Mouse (Mus musculus): ENCODE measurements around the gene Pnkp. TPM values are rescaled to one million over a fixed set of nuclear protein-coding genes. Genes with fewer than 3 reads are reported as not detected.

Gene Pnkp
- total and polyA plus RNA-seq, 3 experiments: 14.8 to 41.6 (median 22.2) TPM

DNA sequence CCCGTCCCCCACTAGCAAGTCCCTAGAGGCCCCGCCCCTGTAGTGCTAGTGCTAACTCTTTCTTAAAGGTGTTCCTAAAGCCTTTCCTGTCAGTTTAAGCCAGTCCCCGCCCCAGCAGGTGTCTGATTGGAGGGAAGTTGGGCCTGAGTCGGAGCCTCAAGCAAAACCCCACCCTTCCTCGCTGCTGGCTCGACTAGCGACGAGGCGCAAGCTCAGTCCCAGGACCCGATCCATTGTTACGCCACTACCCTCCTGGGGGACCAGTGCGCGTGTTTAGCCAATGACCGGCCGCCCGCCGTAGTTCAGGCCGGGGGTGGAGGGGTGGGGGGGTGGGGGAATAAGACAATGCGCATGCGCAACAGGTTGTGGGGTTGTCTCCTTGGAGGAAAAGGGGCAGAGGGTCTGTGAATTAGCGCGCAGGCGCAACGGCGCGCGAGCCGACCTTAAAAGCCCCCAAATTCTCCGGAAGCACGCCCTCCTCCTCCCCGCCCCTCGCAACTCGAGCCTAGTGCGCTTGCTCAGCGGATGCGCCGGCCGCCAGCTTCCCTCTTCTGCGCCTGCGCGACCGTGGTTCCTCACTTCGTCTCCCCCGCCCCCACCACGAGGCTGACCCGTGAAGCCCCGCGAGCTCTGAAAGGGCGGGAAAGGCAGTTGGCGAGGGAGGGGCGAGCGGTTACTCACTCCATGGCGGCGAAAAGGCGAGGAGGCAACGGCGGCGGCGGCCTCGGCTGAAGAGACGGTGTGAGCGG, 41.0 kb upstream of the Pnkp start, which contains the start of the genes Nup62 and Il4i1:
Nup62 (plus strand) TSS at position 368 of the 749 bp plus-strand sequence.
Il4i1 (plus strand) TSS at position 667 of the 749 bp plus-strand sequence.
- H3K36me3 ChIP-seq (replicated peaks in 1 of 2; ENCODE audit: control insufficient read depth in 1 of 2, insufficient read depth in 1 of 2, low read length in 1 of 2): peaks cover 42 to 65% of the 10 kb centered on the region in 2 experiments
- dilution Hi-C loops (cut with MboI; ENCODE audit: extremely low pct_ligation_motif_present, extremely low pct_unique_long_range_greater_than_20kb, low sequenced_read_pairs): no loop called here
- TF ChIP-seq RCOR1 (conservative IDR thresholded peaks at IDR 0.05; ENCODE audit: low read depth, low read length) (no peak), SIN3A (IDR thresholded peaks at IDR 0.05; ENCODE audit: low read length) (0 out of 2 replicates have a peak, but pooled peaks have one; percentile 40), NRF1 (IDR thresholded peaks at IDR 0.05; ENCODE audit: low read depth, low read length) (peak; percentile 85), CHD2 (IDR thresholded peaks at IDR 0.05; ENCODE audit: low read length) (peak; percentile 97), ETS1 (conservative IDR thresholded peaks at IDR 0.05; ENCODE audit: low read depth, low read length) (no peak), ZKSCAN1 (IDR thresholded peaks at IDR 0.05; ENCODE audit: borderline replicate concordance, low read depth, low read length) (no peak), E2F4 (IDR thresholded peaks at IDR 0.05; ENCODE audit: insufficient replicate concordance, low read depth, low read length) (peak; percentile 83; the same call in 1 of the 2 replicates), HCFC1 (IDR thresholded peaks at IDR 0.05; ENCODE audit: low read depth, low read length) (peak; percentile 72), MAX (IDR thresholded peaks at IDR 0.05; ENCODE audit: low read length) (peak; percentile 69), TBP (conservative IDR thresholded peaks at IDR 0.05; ENCODE audit: low read depth, low read length) (0 out of 2 replicates have a peak, but pooled peaks have one; percentile 6), UBTF (IDR thresholded peaks at IDR 0.05; ENCODE audit: low read depth, low read length) (no peak), MAZ (IDR thresholded peaks at IDR 0.05; ENCODE audit: low read depth, low read length) (peak; percentile 96), RAD21 (IDR thresholded peaks at IDR 0.05; ENCODE audit: low read depth, low read length) (no peak), MXI1 (IDR thresholded peaks at IDR 0.05; ENCODE audit: low read depth, low read length) (no peak), MEF2A (IDR thresholded peaks at IDR 0.05; ENCODE audit: borderline replicate concordance, low read depth, low read length) (no peak), MYC (IDR thresholded peaks at IDR 0.05; ENCODE audit: low read depth, low read length) (peak; percentile 59; the same call in 1 of the 2 replicates), JUN (IDR thresholded peaks at IDR 0.05; ENCODE audit: insufficient read depth, low read depth, low read length) (no peak), SMC3 (IDR thresholded peaks at IDR 0.05; ENCODE audit: low read depth, low read length) (no peak), CHD1 (IDR thresholded peaks at IDR 0.05; ENCODE audit: low read depth, low read length) (no peak), ELF1 (IDR thresholded peaks at IDR 0.05; ENCODE audit: low read depth, low read length) (peak; percentile 75), KAT2A (IDR thresholded peaks at IDR 0.05; ENCODE audit: insufficient replicate concordance, low read length) (0 out of 2 replicates have a peak, but pooled peaks have one; percentile 49), POLR2A (IDR thresholded peaks at IDR 0.05; ENCODE audit: low read depth, low read length) (peak; percentile 87), TCF12 (IDR thresholded peaks at IDR 0.05; ENCODE audit: low read depth, low read length) (peak; percentile 82; the same call in 1 of the 2 replicates)
- DNase-seq (ENCODE audit: extremely low read depth): peak; percentile 99
- peaks cover 60% of the 10 kb centered on the region for H3K79me2 ChIP-seq (replicated peaks; ENCODE audit: control insufficient read depth, extremely low read depth, insufficient read depth, poor library complexity, severe bottlenecking)
- H3K4me1 ChIP-seq (ENCODE audit: control insufficient read depth in 1 of 2, insufficient read depth in 2 of 2): peaks cover 24 to 35% of the 10 kb centered on the region in 2 experiments
- in situ Hi-C loops (cut with MboI; ENCODE audit: low pct_ligation_motif_present, low pct_unique_long_range_greater_than_20kb, low sequenced_read_pairs): no loop called here
- H3K4me2 ChIP-seq (ENCODE audit: insufficient read depth, low read depth, poor library complexity, severe bottlenecking): peak within 1 kb of the TSS; percentile 95
- peak within 1 kb of the TSS; percentile 77 to 89 (median 86) for H3K4me3 ChIP-seq (replicated peaks in 1 of 3; ENCODE audit: low read depth in 2 of 3, low read length in 2 of 3, poor library complexity in 1 of 3)
- no peaks in the 10 kb centered on the region for H3K27me3 ChIP-seq (replicated peaks)
- H3K27ac ChIP-seq (ENCODE audit: insufficient read depth, low read depth): peak within 1 kb of the TSS; percentile 97
- H3K9me3 ChIP-seq (replicated peaks; ENCODE audit: low read length): no peaks in the 10 kb centered on the region
- peak within 1 kb of the TSS; percentile 93 for H3K9ac ChIP-seq (ENCODE audit: insufficient read depth, low read depth)
